Mouse (Mus musculus): Measurements from ENCODE around the gene Fbp1. TPM values are rescaled to one million over a fixed set of nuclear protein-coding genes. Genes with fewer than 3 reads are reported as not detected.
"Not testable (repeated sequence)": the region's sequence is repeated elsewhere in the genome, so short reads cannot be mapped to it uniquely, and the experiment has no call there.

The Fbp1 gene
- polyA plus RNA-seq, 1 experiment = not detected

GRCm38 (mm10) chr13:62870605-62871004 is 17.5 kb downstream of the Fbp1 start:
- no peak overlapping the region for H3K27ac ChIP-seq (ENCODE audit: insufficient read depth, low read length)
- no peaks in the 10 kb centered on the region for H3K27me3 ChIP-seq (ENCODE audit: control insufficient read depth, insufficient read depth, low read length, poor library complexity, severe bottlenecking)
- no peaks in the 10 kb centered on the region for H3K4me1 ChIP-seq (ENCODE audit: control insufficient read depth, insufficient read depth, low read length)
- H3K9ac ChIP-seq (ENCODE audit: low read depth, poor library complexity, severe bottlenecking) = no peak overlapping the region
- TF ChIP-seq EP300 (IDR thresholded peaks at IDR 0.05; ENCODE audit: insufficient read depth, low read depth, low read length) (no peak), POLR2A (IDR thresholded peaks at IDR 0.05; ENCODE audit: insufficient read depth, low read length) (no peak), CTCF (IDR thresholded peaks at IDR 0.05; ENCODE audit: low read depth, low read length) (no peak)
- H3K36me3 ChIP-seq (ENCODE audit: control insufficient read depth, insufficient read depth, low read length, poor library complexity, severe bottlenecking) = no peaks in the 10 kb centered on the region
- no peaks in the 10 kb centered on the region for H3K9me3 ChIP-seq (replicated peaks; ENCODE audit: control insufficient read depth, insufficient read depth, low read length, poor library complexity, severe bottlenecking)
- no peak overlapping the region for H3K4me3 ChIP-seq (ENCODE audit: low read depth, low read length)

GRCm38 (mm10) chr13:62866817-62867216 is 21.3 kb downstream of the Fbp1 start:
- Histone ChIP-seq H3K9me3 (replicated peaks; ENCODE audit: control insufficient read depth, insufficient read depth, low read length, poor library complexity, severe bottlenecking) (no peaks in the 10 kb centered on the region), H3K36me3 (ENCODE audit: control insufficient read depth, insufficient read depth, low read length, poor library complexity, severe bottlenecking) (no peaks in the 10 kb centered on the region), H3K4me1 (ENCODE audit: control insufficient read depth, insufficient read depth, low read length) (no peaks in the 10 kb centered on the region), H3K4me3 (ENCODE audit: low read depth, low read length) (no peak overlapping the region), H3K27ac (ENCODE audit: insufficient read depth, low read length) (no peak overlapping the region), H3K9ac (ENCODE audit: low read depth, poor library complexity, severe bottlenecking) (no peak overlapping the region), H3K27me3 (ENCODE audit: control insufficient read depth, insufficient read depth, low read length, poor library complexity, severe bottlenecking) (no peaks in the 10 kb centered on the region)
- no peak for TF ChIP-seq POLR2A (IDR thresholded peaks at IDR 0.05; ENCODE audit: insufficient read depth, low read length)
- no peak for TF ChIP-seq EP300 (IDR thresholded peaks at IDR 0.05; ENCODE audit: insufficient read depth, low read depth, low read length)
- TF ChIP-seq CTCF (IDR thresholded peaks at IDR 0.05; ENCODE audit: low read depth, low read length) = no peak

- no peak overlapping the region for H3K9ac ChIP-seq (ENCODE audit: low read depth, poor library complexity, severe bottlenecking)
- no peak for TF ChIP-seq POLR2A (IDR thresholded peaks at IDR 0.05; ENCODE audit: insufficient read depth, low read length)
- no peak overlapping the region for H3K27ac ChIP-seq (ENCODE audit: insufficient read depth, low read length)
These were observed 22.3 kb downstream of the Fbp1 start for GRCm38 (mm10) chr13:62865651-62866315.

GRCm38 (mm10) chr13:62863771-62864170 is 24.3 kb downstream of the Fbp1 start:
- Histone ChIP-seq H3K9me3 (replicated peaks; ENCODE audit: control insufficient read depth, insufficient read depth, low read length, poor library complexity, severe bottlenecking) (no peaks in the 10 kb centered on the region), H3K4me1 (ENCODE audit: control insufficient read depth, insufficient read depth, low read length) (no peaks in the 10 kb centered on the region), H3K27ac (ENCODE audit: insufficient read depth, low read length) (no peak overlapping the region), H3K4me3 (ENCODE audit: low read depth, low read length) (no peak overlapping the region), H3K36me3 (ENCODE audit: control insufficient read depth, insufficient read depth, low read length, poor library complexity, severe bottlenecking) (no peaks in the 10 kb centered on the region), H3K27me3 (ENCODE audit: control insufficient read depth, insufficient read depth, low read length, poor library complexity, severe bottlenecking) (no peaks in the 10 kb centered on the region), H3K9ac (ENCODE audit: low read depth, poor library complexity, severe bottlenecking) (no peak overlapping the region)
- TF ChIP-seq EP300 (IDR thresholded peaks at IDR 0.05; ENCODE audit: insufficient read depth, low read depth, low read length) = no peak
- no peak for TF ChIP-seq CTCF (IDR thresholded peaks at IDR 0.05; ENCODE audit: low read depth, low read length)
- TF ChIP-seq POLR2A (IDR thresholded peaks at IDR 0.05; ENCODE audit: insufficient read depth, low read length) = no peak

More at GRCm38 (mm10) chr13:62865651-62866315, 22.3 kb downstream of the Fbp1 start:
- no peaks in the 10 kb centered on the region for H3K4me1 ChIP-seq (ENCODE audit: control insufficient read depth, insufficient read depth, low read length)
- no peaks in the 10 kb centered on the region for H3K36me3 ChIP-seq (ENCODE audit: control insufficient read depth, insufficient read depth, low read length, poor library complexity, severe bottlenecking)
- no peaks in the 10 kb centered on the region for H3K9me3 ChIP-seq (replicated peaks; ENCODE audit: control insufficient read depth, insufficient read depth, low read length, poor library complexity, severe bottlenecking)
- H3K27me3 ChIP-seq (ENCODE audit: control insufficient read depth, insufficient read depth, low read length, poor library complexity, severe bottlenecking) = no peaks in the 10 kb centered on the region
- no peak overlapping the region for H3K4me3 ChIP-seq (ENCODE audit: low read depth, low read length)

- H3K36me3 ChIP-seq (ENCODE audit: control insufficient read depth, insufficient read depth, low read length, poor library complexity, severe bottlenecking) = no peaks in the 10 kb centered on the region
- H3K9me3 ChIP-seq (replicated peaks; ENCODE audit: control insufficient read depth, insufficient read depth, low read length, poor library complexity, severe bottlenecking) = no peaks in the 10 kb centered on the region
- no peak overlapping the region for H3K9ac ChIP-seq (ENCODE audit: low read depth, poor library complexity, severe bottlenecking)
- no peak overlapping the region for H3K27ac ChIP-seq (ENCODE audit: insufficient read depth, low read length)
- no peak overlapping the region for H3K4me3 ChIP-seq (ENCODE audit: low read depth, low read length)
- H3K27me3 ChIP-seq (ENCODE audit: control insufficient read depth, insufficient read depth, low read length, poor library complexity, severe bottlenecking) = no peaks in the 10 kb centered on the region
- TF ChIP-seq CTCF (IDR thresholded peaks at IDR 0.05; ENCODE audit: low read depth, low read length) (no peak), POLR2A (IDR thresholded peaks at IDR 0.05; ENCODE audit: insufficient read depth, low read length) (no peak), EP300 (IDR thresholded peaks at IDR 0.05; ENCODE audit: insufficient read depth, low read depth, low read length) (no peak)
- no peaks in the 10 kb centered on the region for H3K4me1 ChIP-seq (ENCODE audit: control insufficient read depth, insufficient read depth, low read length)
These were observed 25.2 kb downstream of the Fbp1 start for GRCm38 (mm10) chr13:62862875-62863274.

GRCm38 (mm10) chr13:62860068-62860467 is 28.0 kb downstream of the Fbp1 start:
- Histone ChIP-seq H3K9ac (ENCODE audit: low read depth, poor library complexity, severe bottlenecking) (no peak overlapping the region), H3K27ac (ENCODE audit: insufficient read depth, low read length) (no peak overlapping the region), H3K27me3 (ENCODE audit: control insufficient read depth, insufficient read depth, low read length, poor library complexity, severe bottlenecking) (no peaks in the 10 kb centered on the region), H3K9me3 (replicated peaks; ENCODE audit: control insufficient read depth, insufficient read depth, low read length, poor library complexity, severe bottlenecking) (no peaks in the 10 kb centered on the region), H3K4me1 (ENCODE audit: control insufficient read depth, insufficient read depth, low read length) (no peaks in the 10 kb centered on the region), H3K4me3 (ENCODE audit: low read depth, low read length) (no peak overlapping the region), H3K36me3 (ENCODE audit: control insufficient read depth, insufficient read depth, low read length, poor library complexity, severe bottlenecking) (no peaks in the 10 kb centered on the region)
- TF ChIP-seq POLR2A (IDR thresholded peaks at IDR 0.05; ENCODE audit: insufficient read depth, low read length) (no peak), CTCF (IDR thresholded peaks at IDR 0.05; ENCODE audit: low read depth, low read length) (peak; percentile 38)

GRCm38 (mm10) chr13:62859251-62859650 is 28.8 kb downstream of the Fbp1 start:
- not testable (repeated sequence) for H3K27ac ChIP-seq (ENCODE audit: insufficient read depth, low read length); H3K4me3 ChIP-seq (ENCODE audit: low read depth, low read length); H3K27me3 ChIP-seq (ENCODE audit: control insufficient read depth, insufficient read depth, low read length, poor library complexity, severe bottlenecking); H3K9me3 ChIP-seq (replicated peaks; ENCODE audit: control insufficient read depth, insufficient read depth, low read length, poor library complexity, severe bottlenecking); H3K4me1 ChIP-seq (ENCODE audit: control insufficient read depth, insufficient read depth, low read length); H3K36me3 ChIP-seq (ENCODE audit: control insufficient read depth, insufficient read depth, low read length, poor library complexity, severe bottlenecking); H3K9ac ChIP-seq (ENCODE audit: low read depth, poor library complexity, severe bottlenecking)
